Mouse (Mus musculus) heart, adult 2 months (tissue): ENCODE results near the gene Akap9.

Experiments used
- CTCF ChIP-seq: fragments of 200-600 bp; IDR thresholded peaks from 2 replicates; pipeline ENCODE4 v1.8.1; 2022; ENCODE audit warnings: antibody characterized with exemption, mild to moderate bottlenecking, moderate library complexity
- EP300 ChIP-seq: fragments of 200-500 bp; IDR thresholded peaks from 2 replicates; pipeline ENCODE4 v1.6.1; 2011; ENCODE audit warnings: low read depth, low read length, control low read depth; ENCODE audit not compliant: insufficient read depth

- TF ChIP-seq CTCF (no peak), EP300 (no peak)
Measured at GRCm38 (mm10) chr5:4112570-4113098, 184.8 kb downstream of the Akap9 start.
